Mouse (Mus musculus) CH12.LX (cell line): ENCODE data around the gene Tns3. TPM values are rescaled to one million over a fixed set of nuclear protein-coding genes. Genes with fewer than 3 reads are reported as not detected.

Experiments
- DNase-seq: peaks from one replicate; pipeline ENCODE4 v3.0.0-alpha.2; 2013; ENCODE audit errors: extremely low read depth
- H3K27ac ChIP-seq: 2 replicates; pipeline ENCODE4 v1.5.1; 2012; ENCODE audit warnings: low read depth, mild to moderate bottlenecking, control low read depth, moderate library complexity; ENCODE audit not compliant: insufficient read depth
- H3K27me3 ChIP-seq: replicated peaks from 2 replicates; pipeline ENCODE3; 2012; ENCODE audit warnings: inconsistent platforms
- H3K36me3 ChIP-seq, 2 experiments: replicated peaks in 1 of 2; 2 replicates each; pipeline versions ENCODE3 to v1.6.1; 2012; ENCODE audit warnings: inconsistent platforms in 1 of 2, low read length in 1 of 2, mild to moderate bottlenecking in 1 of 2, mixed read lengths in 1 of 2, moderate library complexity in 1 of 2; ENCODE audit not compliant: control insufficient read depth in 1 of 2, insufficient read depth in 1 of 2
- H3K4me1 ChIP-seq, 2 experiments: 2 replicates each; pipeline ENCODE4 v1.6.1; 2012; ENCODE audit warnings: inconsistent platforms in 1 of 2, moderate library complexity in 1 of 2; ENCODE audit not compliant: insufficient read depth in 2 of 2, control insufficient read depth in 1 of 2
- H3K4me2 ChIP-seq: 2 replicates; pipeline ENCODE4 v1.6.1; 2012; ENCODE audit warnings: low read depth, mild to moderate bottlenecking, control low read depth; ENCODE audit not compliant: poor library complexity, insufficient read depth, severe bottlenecking
- H3K4me3 ChIP-seq, 3 experiments: fragments of 150-350 bp in 1 of 3; sonication (generic) in 1 of 3; replicated peaks in 1 of 3; 2 replicates each; pipeline versions ENCODE3 to v1.5.1; 2011 to 2012; ENCODE audit warnings: low read depth in 2 of 3, low read length in 2 of 3, mild to moderate bottlenecking in 2 of 3, moderate library complexity in 2 of 3, control low read depth in 1 of 3, improper control_type of control experiment in 1 of 3, inconsistent platforms in 1 of 3, mixed read lengths in 1 of 3; ENCODE audit not compliant: poor library complexity in 1 of 3
- H3K79me2 ChIP-seq: replicated peaks from 2 replicates; pipeline ENCODE4 v1.6.1; 2012; ENCODE audit warnings: mild to moderate bottlenecking, moderate library complexity; ENCODE audit not compliant: control insufficient read depth, poor library complexity, insufficient read depth, severe bottlenecking; ENCODE audit errors: extremely low read depth
- H3K9ac ChIP-seq: 2 replicates; pipeline ENCODE4 v1.6.1; 2012; ENCODE audit warnings: low read depth, mild to moderate bottlenecking, control low read depth, moderate library complexity; ENCODE audit not compliant: insufficient read depth
- H3K9me3 ChIP-seq: replicated peaks from 2 replicates; pipeline ENCODE3; 2012; ENCODE audit warnings: low read length, inconsistent platforms, mixed read lengths
- CHD1 ChIP-seq: IDR thresholded peaks from 2 replicates; pipeline ENCODE4 v1.6.1; 2012; ENCODE audit warnings: low read depth, low read length, improper control_type of control experiment, inconsistent platforms
- E2F4 ChIP-seq: IDR thresholded peaks from 2 replicates; pipeline ENCODE4 v1.6.1; 2011; ENCODE audit warnings: low read depth, low read length, improper control_type of control experiment; ENCODE audit not compliant: insufficient replicate concordance
- ELF1 ChIP-seq: IDR thresholded peaks from 2 replicates; pipeline ENCODE4 v1.6.1; 2014; ENCODE audit warnings: low read depth, mild to moderate bottlenecking, inconsistent platforms, low read length, improper control_type of control experiment
- EP300 ChIP-seq: IDR thresholded peaks from 2 replicates; pipeline ENCODE4 v1.6.1; 2011; ENCODE audit warnings: low read length, improper control_type of control experiment
- ETS1 ChIP-seq: conservative IDR thresholded peaks from 2 replicates; pipeline ENCODE4 v1.6.1; 2012; ENCODE audit warnings: low read depth, mild to moderate bottlenecking, inconsistent platforms, low read length, improper control_type of control experiment, moderate library complexity
- IRF4 ChIP-seq: IDR thresholded peaks from 2 replicates; pipeline ENCODE4 v1.6.1; 2014; ENCODE audit warnings: low read depth, mild to moderate bottlenecking, inconsistent platforms, low read length, improper control_type of control experiment
- JUN ChIP-seq: IDR thresholded peaks from 2 replicates; pipeline ENCODE4 v1.6.1; 2011; ENCODE audit warnings: low read depth, mild to moderate bottlenecking, low read length, improper control_type of control experiment, moderate library complexity; ENCODE audit not compliant: insufficient read depth
- KAT2A ChIP-seq: IDR thresholded peaks from 2 replicates; pipeline ENCODE4 v1.6.1; 2012; ENCODE audit warnings: low read length, improper control_type of control experiment, inconsistent platforms; ENCODE audit not compliant: insufficient replicate concordance
- MAFK ChIP-seq: IDR thresholded peaks from 2 replicates; pipeline ENCODE4 v1.6.1; 2011; ENCODE audit warnings: low read length, improper control_type of control experiment; ENCODE audit not compliant: insufficient replicate concordance
- MAX ChIP-seq: IDR thresholded peaks from 2 replicates; pipeline ENCODE4 v1.6.1; 2011; ENCODE audit warnings: low read length, improper control_type of control experiment
- MAZ ChIP-seq: IDR thresholded peaks from 2 replicates; pipeline ENCODE4 v1.6.1; 2012; ENCODE audit warnings: low read depth, mild to moderate bottlenecking, inconsistent platforms, low read length, improper control_type of control experiment, moderate library complexity
- MYC ChIP-seq: IDR thresholded peaks from 2 replicates; pipeline ENCODE4 v1.6.1; 2011; ENCODE audit warnings: low read depth, mild to moderate bottlenecking, improper control_type of control experiment, low read length
- NRF1 ChIP-seq: IDR thresholded peaks from 2 replicates; pipeline ENCODE4 v1.6.1; 2014; ENCODE audit warnings: low read depth, mild to moderate bottlenecking, inconsistent platforms, low read length, improper control_type of control experiment, moderate library complexity
- PAX5 ChIP-seq: IDR thresholded peaks from 2 replicates; pipeline ENCODE4 v1.6.1; 2012; ENCODE audit warnings: low read length, inconsistent platforms, mixed read lengths
- POLR2AphosphoS2 ChIP-seq: IDR thresholded peaks from 2 replicates; pipeline ENCODE4 v1.6.1; 2011; ENCODE audit warnings: low read depth, low read length, improper control_type of control experiment
- RAD21 ChIP-seq: IDR thresholded peaks from 2 replicates; pipeline ENCODE4 v1.6.1; 2011; ENCODE audit warnings: low read depth, mild to moderate bottlenecking, low read length, improper control_type of control experiment, moderate library complexity
- RCOR1 ChIP-seq: conservative IDR thresholded peaks from 2 replicates; pipeline ENCODE4 v1.6.1; 2012; ENCODE audit warnings: low read depth, mild to moderate bottlenecking, inconsistent platforms, low read length, improper control_type of control experiment
- SMC3 ChIP-seq: IDR thresholded peaks from 2 replicates; pipeline ENCODE4 v1.6.1; 2011; ENCODE audit warnings: low read depth, low read length, improper control_type of control experiment
- TBP ChIP-seq: conservative IDR thresholded peaks from 2 replicates; pipeline ENCODE4 v1.6.1; 2011; ENCODE audit warnings: low read depth, low read length, improper control_type of control experiment
- TCF12 ChIP-seq: IDR thresholded peaks from 2 replicates; pipeline ENCODE4 v1.6.1; 2014; ENCODE audit warnings: low read depth, mild to moderate bottlenecking, inconsistent platforms, low read length, improper control_type of control experiment
- USF1 ChIP-seq: IDR thresholded peaks from 2 replicates; pipeline ENCODE4 v1.6.1; 2014; ENCODE audit warnings: low read depth, mild to moderate bottlenecking, inconsistent platforms, low read length, improper control_type of control experiment
- USF2 ChIP-seq: conservative IDR thresholded peaks from 2 replicates; pipeline ENCODE4 v1.6.1; 2011; ENCODE audit warnings: low read depth, low read length, improper control_type of control experiment
- ZKSCAN1 ChIP-seq: IDR thresholded peaks from 2 replicates; pipeline ENCODE4 v1.6.1; 2012; ENCODE audit warnings: low read depth, inconsistent platforms, low read length, improper control_type of control experiment, borderline replicate concordance
- ZMIZ1 ChIP-seq: IDR thresholded peaks from 2 replicates; pipeline ENCODE4 v1.6.1; 2012; ENCODE audit warnings: low read depth, mild to moderate bottlenecking, inconsistent platforms, low read length, improper control_type of control experiment
- ZNF384 ChIP-seq: IDR thresholded peaks from 2 replicates; pipeline ENCODE4 v1.6.1; 2012; ENCODE audit warnings: low read depth, low read length, improper control_type of control experiment, inconsistent platforms
- dilution Hi-C: fragments of 300-500 bp; cut with MboI; formaldehyde crosslinking; loops from 2 replicates; pipeline ENCODE4 v1.14.3; 2020; ENCODE audit warnings: low sequenced_read_pairs; ENCODE audit not compliant: extremely low pct_unique_long_range_greater_than_20kb, extremely low pct_ligation_motif_present
- in situ Hi-C: fragments of 300-500 bp; cut with MboI; formaldehyde crosslinking; loops from 3 replicates; pipeline ENCODE4 v1.14.3; 2019; ENCODE audit warnings: low sequenced_read_pairs, low pct_ligation_motif_present, low pct_unique_long_range_greater_than_20kb, mixed read lengths
- polyA plus RNA-seq: library from polyadenylated mRNA; unstranded; fragments of >175 nt; gene quantifications from 2 replicates; pipeline ENCODE4 v1.2.1, GENCODE M21; 2012; ENCODE audit warnings: low read depth; ENCODE audit not compliant: insufficient read length
- total RNA-seq, 2 experiments: library from RNA; depleted of rRNA; stranded (reverse); fragments of 300-350 nt in 1 of 2; fragments of >200 nt in 1 of 2; gene quantifications; 2 replicates each; pipeline ENCODE4 v1.2.3; 2012 to 2014

Tns3 gene
- total and polyA plus RNA-seq, 3 experiments, result 0.03 to 1.3 (median 0.33) TPM

GRCm38 (mm10) chr11:8595642-8596041 lies 68.7 kb downstream of the Tns3 start:
- Histone ChIP-seq H3K27ac (no peak overlapping the region), H3K27me3 (no peaks in the 10 kb centered on the region), H3K9me3 (no peaks in the 10 kb centered on the region), H3K4me2 (no peak overlapping the region), H3K4me3 (no peak overlapping the region), H3K4me1 (peaks cover 6 to 43% of the 10 kb centered on the region in 2 experiments), H3K79me2 (no peaks in the 10 kb centered on the region), H3K36me3 (no peaks in the 10 kb centered on the region), H3K9ac (no peak overlapping the region)
- no peak for DNase-seq
- dilution Hi-C loops (no loop called here), in situ Hi-C loops (no loop called here)
- TF ChIP-seq ZNF384 (no peak), MAX (no peak), MAZ (no peak), MAFK (no peak), SMC3 (no peak), E2F4 (no peak), ETS1 (no peak), ELF1 (no peak), POLR2AphosphoS2 (no peak), USF2 (no peak), RCOR1 (no peak), TCF12 (no peak), EP300 (no peak), CHD1 (no peak), JUN (no peak), MYC (no peak), ZMIZ1 (no peak), ZKSCAN1 (no peak), NRF1 (no peak)

- peaks cover 3 to 54% of the 10 kb centered on the region in 2 experiments for H3K4me1 ChIP-seq
- H3K9me3 ChIP-seq, result no peaks in the 10 kb centered on the region
- no peak for DNase-seq
- no peak overlapping the region for H3K9ac ChIP-seq
- in situ Hi-C loops (no loop called here), dilution Hi-C loops (no loop called here)
- no peaks in the 10 kb centered on the region for H3K27me3 ChIP-seq
- no peak for TF ChIP-seq NRF1
- TF ChIP-seq ZNF384, result no peak
- no peak for TF ChIP-seq MAX
- TF ChIP-seq TBP, result no peak
- TF ChIP-seq ETS1, result no peak
- no peak for TF ChIP-seq KAT2A
- no peak for TF ChIP-seq PAX5
- TF ChIP-seq USF1, result no peak
- TF ChIP-seq ZKSCAN1, result no peak
- TF ChIP-seq ELF1, result no peak
- no peak for TF ChIP-seq IRF4
- no peak for TF ChIP-seq RAD21
- H3K4me3 ChIP-seq, result no peak overlapping the region
- H3K4me2 ChIP-seq, result no peak overlapping the region
- no peaks in the 10 kb centered on the region for H3K79me2 ChIP-seq
- H3K36me3 ChIP-seq, result no peaks in the 10 kb centered on the region
- no peak overlapping the region for H3K27ac ChIP-seq
Observed at GRCm38 (mm10) chr11:8593172-8593571, 71.2 kb downstream of the Tns3 start.
